Comparison of ENCODE assay signal across 8 mouse cellular contexts in genomic region chr10:82833926-82834325, GRCm38 (mm10). TPM values are rescaled to one million over a fixed set of nuclear protein-coding genes. Genes with fewer than 3 reads are reported as not detected.
A peak's percentile ranks its signal among the peaks of the same experiment; 100 is the strongest.
DNase-seq lines count a peak whose midpoint lies in the region; ATAC-seq and TF ChIP-seq lines count a peak whose summit lies in the region.

TSS of gene Txnrd1 (plus strand) at chr10:82833951.

- TF ChIP-seq CTCF in ES-Bruce4 (IDR thresholded peaks at IDR 0.05; ENCODE audit: low read depth, low read length): no peak
- no peak for TF ChIP-seq CTCF in olfactory bulb, adult 2 months (IDR thresholded peaks at IDR 0.05; ENCODE audit: insufficient read depth, low read depth, low read length)

- no peaks in the 10 kb centered on the region for H3K27me3 ChIP-seq in ES-Bruce4 (ENCODE audit: control insufficient read depth, insufficient read depth, low read length, poor library complexity, severe bottlenecking)
- H3K27me3 ChIP-seq in forebrain, embryonic 12.5 days: no peaks in the 10 kb centered on the region
- H3K27me3 ChIP-seq in limb, embryonic 15.5 days: no peaks in the 10 kb centered on the region

- no peaks in the 10 kb centered on the region for H3K36me3 ChIP-seq in ES-Bruce4 (ENCODE audit: control insufficient read depth, insufficient read depth, low read length, poor library complexity, severe bottlenecking)
- no peaks in the 10 kb centered on the region for H3K36me3 ChIP-seq in forebrain, embryonic 12.5 days (replicated peaks)
- H3K36me3 ChIP-seq in limb, embryonic 15.5 days: no peaks in the 10 kb centered on the region

- no peak within 1 kb of the TSS for H3K4me2 ChIP-seq in forebrain, embryonic 12.5 days
- H3K4me2 ChIP-seq in limb, embryonic 15.5 days: no peak within 1 kb of the TSS

- TF ChIP-seq EP300 in ES-Bruce4 (IDR thresholded peaks at IDR 0.05; ENCODE audit: insufficient read depth, low read depth, low read length): no peak

- no peak for DNase-seq in urinary bladder, postnatal 14 days (ENCODE audit: low spot score)
- no peak for DNase-seq in cerebellum, adult 18-20 months

- WGBS in forebrain, embryonic 12.5 days: 56% methylated on average over 9 of the region's 9 CpGs
- 20% methylated on average over 9 of the region's 9 CpGs for WGBS in limb, embryonic 15.5 days
- WGBS in olfactory bulb, adult 2 months: 80% methylated on average over 9 of the region's 9 CpGs

- H3K9me3 ChIP-seq in ES-Bruce4 (replicated peaks; ENCODE audit: control insufficient read depth, insufficient read depth, low read length, poor library complexity, severe bottlenecking): no peaks in the 10 kb centered on the region
- no peaks in the 10 kb centered on the region for H3K9me3 ChIP-seq in forebrain, embryonic 12.5 days
- no peaks in the 10 kb centered on the region for H3K9me3 ChIP-seq in limb, embryonic 15.5 days

- H3K4me3 ChIP-seq in ES-Bruce4 (ENCODE audit: low read depth, low read length): no peak within 1 kb of the TSS
- H3K4me3 ChIP-seq in forebrain, embryonic 12.5 days (replicated peaks): no peak within 1 kb of the TSS
- H3K4me3 ChIP-seq in limb, embryonic 15.5 days: no peak within 1 kb of the TSS
- H3K4me3 ChIP-seq in olfactory bulb, adult 2 months (ENCODE audit: insufficient read depth, low read depth, low read length): no peak within 1 kb of the TSS

- H3K27ac ChIP-seq in ES-Bruce4 (ENCODE audit: insufficient read depth, low read length): no peak within 1 kb of the TSS
- no peak within 1 kb of the TSS for H3K27ac ChIP-seq in forebrain, embryonic 12.5 days
- 0 out of 2 replicates have a peak within 1 kb of the TSS, but pooled peaks have one; percentile 3 for H3K27ac ChIP-seq in limb, embryonic 15.5 days
- H3K27ac ChIP-seq in olfactory bulb, adult 2 months (ENCODE audit: insufficient read depth, low read depth, low read length): no peak within 1 kb of the TSS

- no peak for ATAC-seq in CD4-positive, CD25-positive, alpha-beta regulatory T cell, adult 4 months
- no peak for ATAC-seq in forebrain, embryonic 12.5 days (ENCODE audit: low FRiP score)
- ATAC-seq in hematopoietic stem cell, adult 5-6 weeks (replicated peaks in 1 of 2; ENCODE audit: insufficient read depth in 1 of 2, low FRiP score in 2 of 2, low TSS enrichment in 1 of 2, low read depth in 1 of 2, poor library complexity in 2 of 2, severe bottlenecking in 2 of 2): no peak
- ATAC-seq in limb, embryonic 15.5 days (ENCODE audit: insufficient number of reproducible peaks, low FRiP score, low TSS enrichment, low read depth): no peak; the same call in 1 of the 2 replicates

- no peak within 1 kb of the TSS for H3K9ac ChIP-seq in ES-Bruce4 (ENCODE audit: low read depth, poor library complexity, severe bottlenecking)
- H3K9ac ChIP-seq in forebrain, embryonic 12.5 days: no peak within 1 kb of the TSS
- H3K9ac ChIP-seq in limb, embryonic 15.5 days: no peak within 1 kb of the TSS

- TF ChIP-seq POLR2A in ES-Bruce4 (IDR thresholded peaks at IDR 0.05; ENCODE audit: insufficient read depth, low read length): no peak
- no peak for TF ChIP-seq POLR2A in olfactory bulb, adult 2 months (IDR thresholded peaks at IDR 0.05; ENCODE audit: insufficient read depth, low read depth, low read length)

- no peaks in the 10 kb centered on the region for H3K4me1 ChIP-seq in ES-Bruce4 (ENCODE audit: control insufficient read depth, insufficient read depth, low read length)
- H3K4me1 ChIP-seq in forebrain, embryonic 12.5 days: peaks cover 11% of the 10 kb centered on the region
- H3K4me1 ChIP-seq in limb, embryonic 15.5 days: peaks cover 7% of the 10 kb centered on the region
- no peaks in the 10 kb centered on the region for H3K4me1 ChIP-seq in olfactory bulb, adult 2 months (ENCODE audit: control insufficient read depth, insufficient read depth, low read length)

RNA-seq across cellular contexts. Expression of gene Txnrd1, which starts in this region (rescaled TPM):
- polyA plus RNA-seq in CD4-positive, CD25-positive, alpha-beta regulatory T cell, adult 4 months (2017; shearing (Covaris generic)): 10 to 100 TPM; 17.5 to 20.6 TPM
- polyA plus RNA-seq in ES-Bruce4 (2011; ENCODE audit: insufficient read depth, insufficient read length, low read depth, missing spikeins): 260 and 284 TPM in 2 replicates
- 183 and 206 TPM in 2 replicates for polyA plus RNA-seq in forebrain, embryonic 12.5 days (2016; fragmentation: Nextera tagmentation; extraction: Ambion mirVana)
- total RNA-seq in hematopoietic stem cell, adult 5-6 weeks (2017): 159 and 189 TPM in 2 replicates
- 61.1 and 68.8 TPM in 2 replicates for polyA plus RNA-seq in limb, embryonic 15.5 days (2015; fragmentation: Nextera tagmentation; extraction: Ambion mirVana)
- not detected in 2 replicates for polyA plus RNA-seq in olfactory bulb, adult 2 months (2012; ENCODE audit: insufficient read depth, insufficient read length, low replicate concordance, missing spikeins)
